Mouse (Mus musculus) cerebellum, adult 11 months (tissue): ENCODE results near the gene Myct1.

Source experiments
- DNase-seq: peaks from one replicate; pipeline ENCODE4 v3.0.0; 2022

Myct1 gene

DNA sequence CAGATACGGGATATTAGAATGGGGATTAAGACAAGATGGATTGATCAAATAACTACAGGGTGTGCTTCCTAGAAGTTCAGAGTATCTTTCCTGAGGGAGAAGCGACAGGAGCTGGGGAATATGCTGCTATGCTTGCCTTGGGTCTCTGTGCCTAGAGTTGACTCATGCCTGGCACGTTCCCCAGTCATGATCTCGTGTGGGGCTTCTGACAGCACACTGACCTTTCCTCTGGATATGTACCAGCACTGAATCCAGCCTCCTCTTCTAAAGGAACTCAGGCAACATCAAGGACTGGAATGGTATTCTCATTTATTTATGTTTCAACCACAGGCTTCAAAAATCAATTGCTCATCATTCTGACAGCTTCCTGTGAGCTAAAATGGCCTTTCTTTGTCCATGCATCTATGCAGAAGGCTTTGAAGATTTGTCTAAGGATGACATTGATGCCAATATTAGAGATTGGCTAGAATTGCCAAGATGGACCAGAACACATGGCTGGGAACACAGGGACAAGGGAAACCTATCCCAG is 40.2 kb downstream of the Myct1 start:
- peak; percentile 11 for DNase-seq

DNA sequence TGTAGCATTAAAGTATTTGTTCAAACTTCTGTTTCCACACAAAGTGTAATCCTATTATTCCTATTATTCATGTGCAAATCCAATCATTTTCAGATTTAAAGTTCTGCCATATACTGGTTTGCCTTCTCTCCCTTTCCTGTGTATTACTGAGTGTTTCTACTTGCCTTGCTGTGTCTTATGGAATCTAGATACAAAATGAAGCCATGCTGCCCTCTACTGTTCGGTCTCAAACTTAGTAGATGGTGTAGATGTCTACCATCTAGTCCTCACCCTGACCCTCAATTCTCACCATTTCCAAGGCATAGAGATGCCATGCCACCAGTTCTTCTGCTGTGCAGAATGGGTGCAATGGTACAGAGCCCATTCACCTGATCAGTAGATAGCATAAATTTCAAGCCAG is 40.8 kb downstream of the Myct1 start:
- peak; percentile 24 for DNase-seq

- no peak for DNase-seq
Measured at GRCm38 (mm10) chr10:5637322-5637721, 43.7 kb downstream of the Myct1 start.

DNA sequence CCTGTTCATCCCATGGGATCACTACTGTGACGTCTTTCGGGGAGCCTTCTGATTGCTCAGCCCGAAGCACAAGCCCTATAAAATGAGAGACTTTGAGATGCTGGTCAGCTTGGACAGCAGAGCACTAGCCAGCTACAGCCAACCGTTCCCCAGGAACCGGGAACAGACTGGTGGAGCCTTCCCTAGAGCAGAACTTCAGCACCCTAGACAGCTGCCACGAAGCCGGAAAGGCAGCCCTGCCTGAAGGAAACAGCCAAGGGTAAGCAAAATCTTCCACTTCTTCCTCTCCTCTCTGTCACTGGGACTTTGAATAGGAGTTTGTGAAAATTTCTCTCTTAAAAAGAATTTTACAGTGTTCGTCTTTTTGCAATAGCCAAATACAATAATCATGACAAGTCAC is 45.5 kb downstream of the Myct1 start, which contains the start of gene Vip:
Gene Vip (plus strand): TSS at position 107 of the 400 bp plus-strand sequence.
- DNase-seq = no peak
